Comparison of ENCODE assay signal across 9 mouse cellular contexts in the genomic region with DNA sequence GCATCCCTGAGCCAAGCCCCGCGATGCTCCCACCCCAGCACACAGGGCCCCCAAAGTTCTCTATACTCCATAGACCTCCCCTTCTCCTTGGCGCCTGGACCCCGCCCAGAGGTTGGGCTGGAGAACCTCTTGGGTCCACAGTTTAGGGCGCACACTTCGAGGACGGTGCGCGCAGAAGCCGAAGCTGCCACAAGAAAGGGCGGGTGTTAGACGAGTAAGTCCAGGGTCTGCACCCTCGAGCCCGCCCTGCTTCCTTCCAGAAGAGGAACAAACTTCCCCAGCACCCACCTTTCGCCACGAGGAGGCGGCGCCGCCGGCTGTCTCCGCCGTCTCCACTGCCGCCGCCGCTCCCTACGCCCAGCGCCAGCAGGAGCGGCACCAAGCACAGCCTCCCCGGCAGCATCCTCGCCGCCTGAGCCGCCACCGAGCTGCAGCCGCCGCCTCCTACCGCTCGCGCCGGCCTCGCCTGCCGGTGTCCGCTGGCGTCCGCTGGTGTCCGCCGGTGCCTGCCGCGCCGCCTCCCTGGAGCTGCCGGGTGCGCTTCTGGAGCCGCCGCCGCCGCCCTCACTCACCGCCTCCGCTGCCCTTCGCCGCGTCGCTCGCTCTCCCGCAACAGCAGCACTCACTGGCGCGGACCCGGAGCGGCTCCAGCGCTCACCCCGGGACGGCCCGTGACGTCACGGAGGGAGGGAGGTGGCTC. TPM values are rescaled to one million over a fixed set of nuclear protein-coding genes. Genes with fewer than 3 reads are reported as not detected.
DNase-seq lines count a peak whose midpoint lies in the region; ATAC-seq lines count a peak whose summit lies in the region.
"Had no signal": no experiment of that assay in that cellular context is flagged by ENCODE, and none has a peak within 500 bp of the region (broad histone marks: within the 10 kb centered on the region; RNA-seq: fewer than 3 reads in every experiment).

A gene (minus strand): TSS at position 609 of the 700 bp plus-strand sequence.

- peak; percentile 72 for DNase-seq in layer of hippocampus, adult 11-12 months (ENCODE audit: low spot score)
- DNase-seq in layer of hippocampus, adult 9-10 months (ENCODE audit: low spot score), result no peak
- DNase-seq in embryo, embryonic 9.5 days (ENCODE audit: extremely low spot score), result peak; percentile 84
- DNase-seq in neural tube, embryonic 10.5 days (ENCODE audit: extremely low spot score, low spot score), result peak; percentile 84
- DNase-seq in thymus, postnatal 25 days, result peak; percentile 2

- ATAC-seq in heart, embryonic 11.5 days (replicated peaks; ENCODE audit: insufficient number of reproducible peaks, low FRiP score, low TSS enrichment), result peak; percentile 82
- peak; percentile 89 for ATAC-seq in kidney, embryonic 15.5 days (replicated peaks; ENCODE audit: low FRiP score)
- ATAC-seq in limb, embryonic 15.5 days (ENCODE audit: insufficient number of reproducible peaks, low FRiP score, low TSS enrichment, low read depth), result peak; percentile 71; the same call in 1 of the 2 replicates

- H3K9me3 ChIP-seq in heart, embryonic 11.5 days (replicated peaks; ENCODE audit: control insufficient read depth, low read length), result no peaks in the 10 kb centered on the region
- no peaks in the 10 kb centered on the region for H3K9me3 ChIP-seq in kidney, embryonic 15.5 days (replicated peaks)
- no peaks in the 10 kb centered on the region for H3K9me3 ChIP-seq in limb, embryonic 15.5 days

- no peaks in the 10 kb centered on the region for H3K36me3 ChIP-seq in heart, embryonic 11.5 days (ENCODE audit: control insufficient read depth, insufficient read depth, low read length)
- no peaks in the 10 kb centered on the region for H3K36me3 ChIP-seq in kidney, embryonic 15.5 days
- H3K36me3 ChIP-seq in limb, embryonic 15.5 days, result no peaks in the 10 kb centered on the region

- no peak within 1 kb of the TSS for H3K27ac ChIP-seq in heart, embryonic 11.5 days (ENCODE audit: low read depth, low read length)
- no peak within 1 kb of the TSS for H3K27ac ChIP-seq in kidney, embryonic 15.5 days
- no peak within 1 kb of the TSS for H3K27ac ChIP-seq in limb, embryonic 15.5 days
- H3K27ac ChIP-seq: macrophage had no signal

- H3K4me2 ChIP-seq in heart, embryonic 11.5 days, result peak within 1 kb of the TSS; percentile 71
- peak within 1 kb of the TSS; percentile 96 for H3K4me2 ChIP-seq in kidney, embryonic 15.5 days
- peak within 1 kb of the TSS; percentile 97 for H3K4me2 ChIP-seq in limb, embryonic 15.5 days

- H3K4me1 ChIP-seq in heart, embryonic 11.5 days (ENCODE audit: control insufficient read depth, insufficient read depth, low read length), result peaks cover 8% of the 10 kb centered on the region; the same call in 1 of the 2 replicates
- peaks cover 18% of the 10 kb centered on the region for H3K4me1 ChIP-seq in kidney, embryonic 15.5 days
- peaks cover 20% of the 10 kb centered on the region for H3K4me1 ChIP-seq in limb, embryonic 15.5 days

- peak within 1 kb of the TSS; percentile 44 for H3K4me3 ChIP-seq in heart, embryonic 11.5 days (ENCODE audit: low read depth, low read length)
- H3K4me3 ChIP-seq in kidney, embryonic 15.5 days (replicated peaks), result peak within 1 kb of the TSS; percentile 69
- peak within 1 kb of the TSS; percentile 69 for H3K4me3 ChIP-seq in limb, embryonic 15.5 days

- H3K27me3 ChIP-seq in heart, embryonic 11.5 days (ENCODE audit: control insufficient read depth, insufficient read depth, low read length), result peaks cover 40% of the 10 kb centered on the region
- H3K27me3 ChIP-seq in kidney, embryonic 15.5 days, result peaks cover 45% of the 10 kb centered on the region
- H3K27me3 ChIP-seq in limb, embryonic 15.5 days, result peaks cover 41% of the 10 kb centered on the region

- peak within 1 kb of the TSS; percentile 18 for H3K9ac ChIP-seq in heart, embryonic 11.5 days (ENCODE audit: low read depth, low read length)
- peak within 1 kb of the TSS; percentile 46 for H3K9ac ChIP-seq in kidney, embryonic 15.5 days
- H3K9ac ChIP-seq in limb, embryonic 15.5 days, result peak within 1 kb of the TSS; percentile 42

- WGBS in heart, embryonic 11.5 days (ENCODE audit: insufficient replicate concordance), result 0% methylated on average over 47 of the region's 73 CpGs
- under 1% methylated on average over 73 of the region's 73 CpGs for WGBS in kidney, embryonic 15.5 days
- WGBS in limb, embryonic 15.5 days, result under 1% methylated on average over 61 of the region's 73 CpGs

RNA-seq across cellular contexts. Expression of the gene that starts here (rescaled TPM):
- 1.5 and 1.8 TPM in 2 replicates for polyA plus RNA-seq in heart, embryonic 11.5 days (2014; fragmentation: Nextera tagmentation; extraction: Ambion mirVana)
- 1.5 and 1.8 TPM in 2 replicates for polyA plus RNA-seq in kidney, embryonic 15.5 days (2015; fragmentation: Nextera tagmentation; extraction: Ambion mirVana)
- 1.4 and 1.9 TPM in 2 replicates for polyA plus RNA-seq in limb, embryonic 15.5 days (2015; fragmentation: Nextera tagmentation; extraction: Ambion mirVana)
- polyA plus RNA-seq: macrophage had no signal
